Comparison of ENCODE assay signal across 23 mouse cellular contexts in the genomic region with DNA sequence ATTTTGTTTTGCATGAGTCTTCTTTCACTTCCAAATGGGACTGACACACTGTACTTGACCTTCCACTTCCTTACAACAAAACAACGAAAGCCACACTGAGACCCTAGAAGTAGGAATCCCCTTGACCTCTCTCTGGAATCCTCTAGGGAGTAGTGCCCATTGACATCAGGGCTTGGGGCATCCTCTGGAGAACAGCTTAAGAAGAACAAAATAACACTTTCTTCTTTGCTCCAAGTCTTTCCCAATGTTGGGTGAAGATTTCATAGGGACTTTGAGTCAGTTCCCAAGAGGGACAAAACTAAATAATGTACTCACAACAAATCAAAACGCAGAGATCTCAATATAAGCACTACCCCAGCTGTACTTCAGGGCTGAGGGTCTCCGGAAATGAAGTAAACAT. TPM values are rescaled to one million over a fixed set of nuclear protein-coding genes. Genes with fewer than 3 reads are reported as not detected.
DNase-seq lines count a peak whose midpoint lies in the region; ATAC-seq and TF ChIP-seq lines count a peak whose summit lies in the region.
"Had no signal": no experiment of that assay in that cellular context is flagged by ENCODE, and none has a peak within 500 bp of the region (broad histone marks: within the 10 kb centered on the region; RNA-seq: fewer than 3 reads in every experiment).

No protein-coding gene starts in this region.

- ATAC-seq in lung, embryonic 14.5 days (ENCODE audit: insufficient read depth): no peak
- ATAC-seq in lung, embryonic 16.5 days (ENCODE audit: low read depth): peak; percentile 44; the same call in 1 of the 2 replicates
- no peak for ATAC-seq in hindbrain, embryonic 13.5 days (ENCODE audit: low FRiP score)
- ATAC-seq: activated CD4-positive, CD25-positive, alpha-beta regulatory T cell, adult 4 months; forebrain, embryonic 13.5 days; forebrain, embryonic 15.5 days; Patski had no signal

- no peak overlapping the region for H3K27ac ChIP-seq in lung, embryonic 14.5 days (ENCODE audit: low read depth)
- H3K27ac ChIP-seq in lung, embryonic 16.5 days (ENCODE audit: low read length): no peak overlapping the region
- H3K27ac ChIP-seq in hindbrain, embryonic 13.5 days: no peak overlapping the region
- H3K27ac ChIP-seq: embryonic facial prominence, embryonic 10.5 days; embryonic facial prominence, embryonic 12.5 days; forebrain, embryonic 13.5 days; forebrain, embryonic 15.5 days had no signal

- H3K4me3 ChIP-seq in lung, embryonic 14.5 days (ENCODE audit: low read depth, low read length): no peak overlapping the region
- H3K4me3 ChIP-seq in lung, adult 2 months (replicated peaks; ENCODE audit: extremely low read depth, low read depth, low read length): no peak overlapping the region
- H3K4me3 ChIP-seq in lung, embryonic 16.5 days (ENCODE audit: low read length): no peak overlapping the region
- H3K4me3 ChIP-seq in hindbrain, embryonic 13.5 days: no peak overlapping the region
- H3K4me3 ChIP-seq: embryonic facial prominence, embryonic 10.5 days; embryonic facial prominence, embryonic 12.5 days; forebrain, embryonic 13.5 days; forebrain, embryonic 15.5 days had no signal

- no peaks in the 10 kb centered on the region for H3K27me3 ChIP-seq in lung, embryonic 14.5 days (ENCODE audit: insufficient read depth, low read length)
- no peaks in the 10 kb centered on the region for H3K27me3 ChIP-seq in lung, embryonic 16.5 days (ENCODE audit: control insufficient read depth, insufficient read depth, low read depth, low read length)
- H3K27me3 ChIP-seq in hindbrain, embryonic 13.5 days: no peaks in the 10 kb centered on the region
- H3K27me3 ChIP-seq: embryonic facial prominence, embryonic 12.5 days; forebrain, embryonic 13.5 days; forebrain, embryonic 15.5 days; Patski had no signal

- TF ChIP-seq POLR2A in lung, adult 2 months (IDR thresholded peaks at IDR 0.05; ENCODE audit: borderline replicate concordance, extremely low read depth, low read depth, low read length): no peak

- H3K4me1 ChIP-seq in lung, embryonic 14.5 days (ENCODE audit: insufficient read depth): 0 out of 2 replicates have a peak, but pooled peaks cover 8% of the 10 kb centered on the region
- H3K4me1 ChIP-seq in lung, adult 2 months (ENCODE audit: control insufficient read depth, insufficient read depth, low read length): no peaks in the 10 kb centered on the region
- H3K4me1 ChIP-seq in lung, embryonic 16.5 days (replicated peaks; ENCODE audit: control insufficient read depth, insufficient read depth, low read length): peaks cover 6% of the 10 kb centered on the region
- no peaks in the 10 kb centered on the region for H3K4me1 ChIP-seq in hindbrain, embryonic 13.5 days (replicated peaks)
- H3K4me1 ChIP-seq: embryonic facial prominence, embryonic 12.5 days had no signal

- no peak for TF ChIP-seq CTCF in lung, embryonic 14.5 days (IDR thresholded peaks at IDR 0.05; ENCODE audit: low read depth)
- TF ChIP-seq CTCF in lung, adult 2 months (IDR thresholded peaks at IDR 0.05; ENCODE audit: insufficient read depth, low read length): no peak

- H3K4me2 ChIP-seq in lung, embryonic 14.5 days: no peak overlapping the region
- no peak overlapping the region for H3K4me2 ChIP-seq in lung, embryonic 16.5 days (ENCODE audit: low read depth, low read length)
- H3K4me2 ChIP-seq in hindbrain, embryonic 13.5 days: no peak overlapping the region
- H3K4me2 ChIP-seq: embryonic facial prominence, embryonic 12.5 days; forebrain, embryonic 13.5 days; forebrain, embryonic 15.5 days had no signal

- 53% methylated on average over 3 of the region's 3 CpGs for WGBS in lung, embryonic 14.5 days
- 62% methylated on average over 3 of the region's 3 CpGs for WGBS in lung, adult 2 months
- 52% methylated on average over 3 of the region's 3 CpGs for WGBS in lung, embryonic 16.5 days
- 78% methylated on average over 3 of the region's 3 CpGs for WGBS in hindbrain, embryonic 13.5 days

- H3K36me3 ChIP-seq in lung, embryonic 14.5 days (ENCODE audit: insufficient read depth): no peaks in the 10 kb centered on the region; the same call in 1 of the 2 replicates
- H3K36me3 ChIP-seq in lung, embryonic 16.5 days (ENCODE audit: control insufficient read depth, insufficient read depth, low read length): no peaks in the 10 kb centered on the region
- no peaks in the 10 kb centered on the region for H3K36me3 ChIP-seq in hindbrain, embryonic 13.5 days
- H3K36me3 ChIP-seq: embryonic facial prominence, embryonic 10.5 days; forebrain, embryonic 15.5 days; G1E had no signal

- no peak overlapping the region for H3K9ac ChIP-seq in lung, embryonic 14.5 days
- H3K9ac ChIP-seq in lung, embryonic 16.5 days (ENCODE audit: low read length): no peak overlapping the region
- H3K9ac ChIP-seq in hindbrain, embryonic 13.5 days: no peak overlapping the region
- H3K9ac ChIP-seq: embryonic facial prominence, embryonic 12.5 days; forebrain, embryonic 13.5 days; forebrain, embryonic 15.5 days had no signal

- peak; percentile 16 for DNase-seq in lung, embryonic 14.5 days
- no peak for DNase-seq in lung, adult 2 months
- no peak for DNase-seq in lung, postnatal 25 days (ENCODE audit: low spot score)
- DNase-seq in lung, postnatal 10 days: peak; percentile 20
- no peak for DNase-seq in lung, postnatal 14 days
- DNase-seq in lung, postnatal 36 days: peak; percentile 27
- DNase-seq: adrenal gland, adult 8-10 months; adrenal gland, postnatal 14 days; adrenal gland, postnatal 36 days; cerebellum, adult 11-12 months; cerebellum, adult 2 months; cerebellum, adult 9-10 months; cerebellum, postnatal 10 days; cerebellum, postnatal 25 days had no signal

- H3K9me3 ChIP-seq in lung, embryonic 14.5 days (ENCODE audit: low read depth, low read length): no peaks in the 10 kb centered on the region
- no peaks in the 10 kb centered on the region for H3K9me3 ChIP-seq in lung, embryonic 16.5 days (ENCODE audit: control insufficient read depth, low read length)
- H3K9me3 ChIP-seq in hindbrain, embryonic 13.5 days: no peaks in the 10 kb centered on the region
- H3K9me3 ChIP-seq: embryonic facial prominence, embryonic 10.5 days; embryonic facial prominence, embryonic 12.5 days; forebrain, embryonic 13.5 days; forebrain, embryonic 15.5 days; G1E had no signal

RNA-seq across cellular contexts. Expression of gene Ccdc80, which starts 25.6 kb away (rescaled TPM):
- 71.1 and 72.0 TPM in 2 replicates for polyA plus RNA-seq in lung, embryonic 14.5 days (2014; fragmentation: Nextera tagmentation; extraction: Ambion mirVana)
- 19.6 and 20.0 TPM in 2 replicates for polyA plus RNA-seq in lung, adult 2 months (2012; rRNA removed)
- 66.5 and 76.3 TPM in 2 replicates for polyA plus RNA-seq in lung, embryonic 16.5 days (2015; fragmentation: Nextera tagmentation; extraction: Ambion mirVana)
- polyA plus RNA-seq in hindbrain, embryonic 13.5 days (2015; fragmentation: Nextera tagmentation; extraction: Ambion mirVana): 11.7 and 14.0 TPM in 2 replicates
- polyA plus RNA-seq: G1E had no signal

RNA-seq across cellular contexts. Expression of gene Slc35a5, which starts 39.7 kb away (rescaled TPM):
- 17.4 and 19.6 TPM in 2 replicates for polyA plus RNA-seq in lung, embryonic 14.5 days (2014; fragmentation: Nextera tagmentation; extraction: Ambion mirVana)
- polyA plus RNA-seq in lung, adult 2 months (2012; rRNA removed): 11.6 and 18.9 TPM in 2 replicates
- 21.1 and 21.6 TPM in 2 replicates for polyA plus RNA-seq in lung, embryonic 16.5 days (2015; fragmentation: Nextera tagmentation; extraction: Ambion mirVana)
- 33.3 and 34.1 TPM in 2 replicates for polyA plus RNA-seq in hindbrain, embryonic 13.5 days (2015; fragmentation: Nextera tagmentation; extraction: Ambion mirVana)

RNA-seq across cellular contexts. Expression of gene Atg3, which starts 39.8 kb away (rescaled TPM):
- polyA plus RNA-seq in lung, embryonic 14.5 days (2014; fragmentation: Nextera tagmentation; extraction: Ambion mirVana): 37.7 and 38.4 TPM in 2 replicates
- polyA plus RNA-seq in lung, adult 2 months (2012; rRNA removed): 18.5 and 28.1 TPM in 2 replicates
- 30.8 and 33.3 TPM in 2 replicates for polyA plus RNA-seq in lung, embryonic 16.5 days (2015; fragmentation: Nextera tagmentation; extraction: Ambion mirVana)
- polyA plus RNA-seq in hindbrain, embryonic 13.5 days (2015; fragmentation: Nextera tagmentation; extraction: Ambion mirVana): 51.6 and 53.4 TPM in 2 replicates

Comparison
In these comparisons a context has a peak if more than half of its experiments do, and no peak if none do; other contexts are left out.
1. DNase-seq: peak in lung, embryonic 14.5 days (single experiment), lung, postnatal 10 days (single experiment) and lung, postnatal 36 days (single experiment); none in lung, adult 2 months (single experiment), lung, postnatal 25 days (single experiment) and lung, postnatal 14 days (single experiment).